Mouse (Mus musculus) spleen, embryonic (tissue): ENCODE data around the gene Dnal4.
"Not testable (repeated sequence)": the region's sequence is repeated elsewhere in the genome, so short reads cannot be mapped to it uniquely, and the experiment has no call there.

ENCODE experiments used
- CTCF ChIA-PET: fragments of 350-600 bp; sonication (Branson Sonifier 250); formaldehyde crosslinking; loops from one replicate; lab custom pipeline; 2022; lab: Charles Lee

Gene Dnal4

GRCm38 (mm10) chr15:79777749-79778148 is at the start of gene Dnal4:
TSS of gene Dnal4 (minus strand) at chr15:79777849.
- CTCF ChIA-PET: no interaction called here

- CTCF ChIA-PET: no interaction called here
Measured at GRCm38 (mm10) chr15:79827061-79827777, 49.6 kb upstream of the Dnal4 start.

GRCm38 (mm10) chr15:79826221-79826935 is 48.7 kb upstream of the Dnal4 start:
- CTCF ChIA-PET: no interaction called here

- CTCF ChIA-PET: no interaction called here
Measured at GRCm38 (mm10) chr15:79825146-79825825, 47.6 kb upstream of the Dnal4 start.

- CTCF ChIA-PET: no interaction called here
Measured at GRCm38 (mm10) chr15:79823588-79824280, 46.1 kb upstream of the Dnal4 start.

GRCm38 (mm10) chr15:79822265-79823199 is 44.9 kb upstream of the Dnal4 start:
- CTCF ChIA-PET: interaction anchor here (0.6 kb wide), 1 partner anchor 572 kb away, joined by 3 read pairs; no protein-coding TSS in a partner anchor

GRCm38 (mm10) chr15:79818325-79818724 is 40.7 kb upstream of the Dnal4 start:
- CTCF ChIA-PET: interaction anchor here (0.6 kb wide), 1 partner anchor 42 kb away, joined by 4 read pairs; no protein-coding TSS in a partner anchor

GRCm38 (mm10) chr15:79813666-79814258 is 36.1 kb upstream of the Dnal4 start:
- CTCF ChIA-PET: interaction anchor here (1.0 kb wide), 1 partner anchor 10 kb away, joined by 3 read pairs; no protein-coding TSS in a partner anchor

- CTCF ChIA-PET: not testable (repeated sequence)
Measured at GRCm38 (mm10) chr15:79812840-79813239, 35.2 kb upstream of the Dnal4 start.

GRCm38 (mm10) chr15:79810997-79811396 is 33.3 kb upstream of the Dnal4 start:
- CTCF ChIA-PET: no interaction called here

- CTCF ChIA-PET: interaction anchor here (0.6 kb wide), 1 partner anchor 45 kb away, joined by 3 read pairs; no protein-coding TSS in a partner anchor
Measured at GRCm38 (mm10) chr15:79810061-79810460, 32.4 kb upstream of the Dnal4 start.

GRCm38 (mm10) chr15:79808658-79809057 is 31.0 kb upstream of the Dnal4 start:
- CTCF ChIA-PET: interaction anchor here (0.7 kb wide), 1 partner anchor 84 kb away, joined by 3 read pairs; no protein-coding TSS in a partner anchor

- CTCF ChIA-PET: interaction anchor here (0.7 kb wide), 1 partner anchor 54 kb away, joined by 3 read pairs; no protein-coding TSS in a partner anchor
Measured at GRCm38 (mm10) chr15:79808114-79808513, 30.5 kb upstream of the Dnal4 start.

- CTCF ChIA-PET: no interaction called here
Measured at GRCm38 (mm10) chr15:79807050-79807449, 29.4 kb upstream of the Dnal4 start.

GRCm38 (mm10) chr15:79805246-79805645 is 27.6 kb upstream of the Dnal4 start:
- CTCF ChIA-PET: no interaction called here

- CTCF ChIA-PET: interaction anchor here (0.6 to 1.0 kb wide), 2 partner anchors 10 to 15 kb away, joined by 3 read pairs; no protein-coding TSS in a partner anchor
Measured at GRCm38 (mm10) chr15:79804352-79805071, 26.9 kb upstream of the Dnal4 start, which contains the start of gene Nptxr. TSS of gene Nptxr (minus strand) at chr15:79804766.

- CTCF ChIA-PET: interaction anchor here (1.0 kb wide), 1 partner anchor 11 kb away, joined by 3 read pairs; no protein-coding TSS in a partner anchor
Measured at GRCm38 (mm10) chr15:79803533-79804351, 26.1 kb upstream of the Dnal4 start.

GRCm38 (mm10) chr15:79802304-79802703 is 24.7 kb upstream of the Dnal4 start:
- CTCF ChIA-PET: interaction anchor here (0.6 kb wide), 1 partner anchor 1596 kb away, joined by 3 read pairs; no protein-coding TSS in a partner anchor
